Mouse (Mus musculus) MEL (cell line): ENCODE measurements around the gene Tpst2.

Experiments used
- RAD21 ChIP-seq: IDR thresholded peaks from 2 replicates; pipeline ENCODE4 v1.6.1; 2011; ENCODE audit warnings: mild to moderate bottlenecking, low read depth, low read length, improper control_type of control experiment
- UBTF ChIP-seq: IDR thresholded peaks from 2 replicates; pipeline ENCODE4 v1.6.1; 2012; ENCODE audit warnings: low read depth, mild to moderate bottlenecking, inconsistent platforms, low read length, improper control_type of control experiment, moderate library complexity, borderline replicate concordance; ENCODE audit not compliant: insufficient read depth

GRCm38 (mm10) chr5:112277906-112278470 lies 1.5 kb downstream of the Tpst2 start:
- TF ChIP-seq RAD21 (no peak), UBTF (no peak)
